Mouse (Mus musculus): ENCODE results near the gene Asic1. TPM values are rescaled to one million over a fixed set of nuclear protein-coding genes. Genes with fewer than 3 reads are reported as not detected.

Asic1 gene
- polyA plus RNA-seq, 1 experiment from 2014 or later, result 76.0 TPM

GRCm38 (mm10) chr15:99704041-99704681 lies 34.0 kb downstream of the Asic1 start:
- WGBS, result 17% methylated on average over 23 of the region's 23 CpGs
- ATAC-seq (ENCODE audit: low read depth), result no peak

GRCm38 (mm10) chr15:99704881-99705280 lies 34.7 kb downstream of the Asic1 start:
- H3K27ac ChIP-seq (replicated peaks), result peak overlapping the region; percentile 99
- H3K36me3 ChIP-seq, result peaks cover 67% of the 10 kb centered on the region
- H3K4me3 ChIP-seq, result peak overlapping the region; percentile 78
- H3K4me2 ChIP-seq, result peak overlapping the region; percentile 99
- peaks cover 40% of the 10 kb centered on the region for H3K4me1 ChIP-seq (replicated peaks)
- H3K27me3 ChIP-seq, result no peaks in the 10 kb centered on the region
- peak overlapping the region; percentile 97 for H3K9ac ChIP-seq
- ATAC-seq (ENCODE audit: low read depth), result no peak
- 17% methylated on average over 7 of the region's 7 CpGs for WGBS
- no peaks in the 10 kb centered on the region for H3K9me3 ChIP-seq

More at GRCm38 (mm10) chr15:99704041-99704681, 34.0 kb downstream of the Asic1 start:
- Histone ChIP-seq H3K27me3 (no peaks in the 10 kb centered on the region), H3K4me1 (replicated peaks) (peaks cover 40% of the 10 kb centered on the region), H3K9ac (peak overlapping the region; percentile 97), H3K4me2 (peak overlapping the region; percentile 99), H3K27ac (replicated peaks) (peak overlapping the region; percentile 99), H3K9me3 (no peaks in the 10 kb centered on the region), H3K36me3 (peaks cover 67% of the 10 kb centered on the region), H3K4me3 (peak overlapping the region; percentile 78)

GRCm38 (mm10) chr15:99705440-99706048 lies 35.4 kb downstream of the Asic1 start, which contains the start of gene Gm17349:
TSS of gene Gm17349 (minus strand) at chr15:99705490.
- peak within 1 kb of the TSS; percentile 99 for H3K27ac ChIP-seq (replicated peaks)
- H3K9me3 ChIP-seq, result no peaks in the 10 kb centered on the region
- peaks cover 40% of the 10 kb centered on the region for H3K4me1 ChIP-seq (replicated peaks)
- H3K36me3 ChIP-seq, result peaks cover 67% of the 10 kb centered on the region
- H3K4me2 ChIP-seq, result peak within 1 kb of the TSS; percentile 99
- no peak for ATAC-seq (ENCODE audit: low read depth)
- H3K9ac ChIP-seq, result peak within 1 kb of the TSS; percentile 97
- H3K4me3 ChIP-seq, result peak within 1 kb of the TSS; percentile 78
- H3K27me3 ChIP-seq, result no peaks in the 10 kb centered on the region
- WGBS, result 61% methylated on average over 11 of the region's 11 CpGs

- H3K4me1 ChIP-seq (replicated peaks), result peaks cover 41% of the 10 kb centered on the region
- H3K27ac ChIP-seq (replicated peaks), result no peak overlapping the region
- no peak for ATAC-seq (ENCODE audit: low read depth)
- H3K36me3 ChIP-seq, result peaks cover 92% of the 10 kb centered on the region
- H3K4me3 ChIP-seq, result no peak overlapping the region
- H3K9ac ChIP-seq, result no peak overlapping the region
- WGBS, result 96% methylated on average over 13 of the region's 13 CpGs
- no peaks in the 10 kb centered on the region for H3K9me3 ChIP-seq
- H3K4me2 ChIP-seq, result no peak overlapping the region
- no peaks in the 10 kb centered on the region for H3K27me3 ChIP-seq
These were observed 38.0 kb downstream of the Asic1 start for GRCm38 (mm10) chr15:99708176-99708575.

GRCm38 (mm10) chr15:99710221-99711190 lies 40.3 kb downstream of the Asic1 start:
- no peak overlapping the region for H3K4me2 ChIP-seq
- 90% methylated on average over 10 of the region's 10 CpGs for WGBS

GRCm38 (mm10) chr15:99711491-99711890 lies 41.3 kb downstream of the Asic1 start:
- Histone ChIP-seq H3K9ac (no peak overlapping the region), H3K27ac (replicated peaks) (no peak overlapping the region), H3K27me3 (no peaks in the 10 kb centered on the region), H3K4me3 (no peak overlapping the region), H3K36me3 (peaks cover 86% of the 10 kb centered on the region), H3K4me1 (replicated peaks) (peaks cover 33% of the 10 kb centered on the region), H3K4me2 (no peak overlapping the region), H3K9me3 (no peaks in the 10 kb centered on the region)
- no peak for ATAC-seq (ENCODE audit: low read depth)
- 76% methylated on average over 3 of the region's 3 CpGs for WGBS

More at GRCm38 (mm10) chr15:99710221-99711190, 40.3 kb downstream of the Asic1 start:
- Histone ChIP-seq H3K9ac (no peak overlapping the region), H3K4me1 (replicated peaks) (peaks cover 30% of the 10 kb centered on the region), H3K27ac (replicated peaks) (no peak overlapping the region), H3K4me3 (no peak overlapping the region), H3K36me3 (peaks cover 93% of the 10 kb centered on the region), H3K9me3 (no peaks in the 10 kb centered on the region), H3K27me3 (no peaks in the 10 kb centered on the region)
- ATAC-seq (ENCODE audit: low read depth), result no peak

GRCm38 (mm10) chr15:99712666-99713559 lies 42.7 kb downstream of the Asic1 start:
- Histone ChIP-seq H3K9ac (peak overlapping the region; percentile 31; the same call in 1 of the 2 replicates), H3K4me1 (replicated peaks) (peaks cover 46% of the 10 kb centered on the region), H3K36me3 (peaks cover 72% of the 10 kb centered on the region), H3K9me3 (no peaks in the 10 kb centered on the region), H3K4me2 (no peak overlapping the region), H3K4me3 (no peak overlapping the region), H3K27ac (replicated peaks) (peak overlapping the region; percentile 46), H3K27me3 (no peaks in the 10 kb centered on the region)
- WGBS, result 64% methylated on average over 13 of the region's 13 CpGs
- ATAC-seq (ENCODE audit: low read depth), result no peak

- Histone ChIP-seq H3K27ac (replicated peaks) (peak overlapping the region; percentile 46), H3K27me3 (no peaks in the 10 kb centered on the region), H3K4me3 (no peak overlapping the region), H3K4me1 (replicated peaks) (peaks cover 51% of the 10 kb centered on the region), H3K4me2 (no peak overlapping the region), H3K9ac (peak overlapping the region; percentile 31; the same call in 1 of the 2 replicates), H3K36me3 (peaks cover 65% of the 10 kb centered on the region), H3K9me3 (no peaks in the 10 kb centered on the region)
- WGBS, result 75% methylated on average over 3 of the region's 3 CpGs
- ATAC-seq (ENCODE audit: low read depth), result no peak
These were observed 43.4 kb downstream of the Asic1 start for GRCm38 (mm10) chr15:99713569-99713968.

GRCm38 (mm10) chr15:99714206-99714605 lies 44.0 kb downstream of the Asic1 start:
- no peak overlapping the region for H3K4me2 ChIP-seq
- no peaks in the 10 kb centered on the region for H3K27me3 ChIP-seq
- H3K9me3 ChIP-seq, result no peaks in the 10 kb centered on the region
- H3K27ac ChIP-seq (replicated peaks), result peak overlapping the region; percentile 78
- H3K4me1 ChIP-seq (replicated peaks), result peaks cover 51% of the 10 kb centered on the region
- WGBS, result 67% methylated on average over 4 of the region's 4 CpGs
- H3K4me3 ChIP-seq, result no peak overlapping the region
- no peak overlapping the region for H3K9ac ChIP-seq
- H3K36me3 ChIP-seq, result peaks cover 65% of the 10 kb centered on the region
- no peak for ATAC-seq (ENCODE audit: low read depth)

- peaks cover 60% of the 10 kb centered on the region for H3K36me3 ChIP-seq
- H3K4me2 ChIP-seq, result no peak overlapping the region
- peak; percentile 21; the same call in 1 of the 2 replicates for ATAC-seq (ENCODE audit: low read depth)
- no peak overlapping the region for H3K4me3 ChIP-seq
- H3K27me3 ChIP-seq, result no peaks in the 10 kb centered on the region
- peak overlapping the region; percentile 78 for H3K27ac ChIP-seq (replicated peaks)
- no peaks in the 10 kb centered on the region for H3K9me3 ChIP-seq
- WGBS, result 53% methylated on average over 7 of the region's 7 CpGs
- H3K9ac ChIP-seq, result no peak overlapping the region
- H3K4me1 ChIP-seq (replicated peaks), result peaks cover 51% of the 10 kb centered on the region
These were observed 44.7 kb downstream of the Asic1 start for GRCm38 (mm10) chr15:99714858-99715257.

- H3K4me1 ChIP-seq (replicated peaks), result peaks cover 51% of the 10 kb centered on the region
- no peak overlapping the region for H3K4me2 ChIP-seq
- peak overlapping the region; percentile 78 for H3K27ac ChIP-seq (replicated peaks)
- no peak overlapping the region for H3K4me3 ChIP-seq
- WGBS, result 55% methylated on average over 13 of the region's 13 CpGs
- no peaks in the 10 kb centered on the region for H3K9me3 ChIP-seq
- no peaks in the 10 kb centered on the region for H3K27me3 ChIP-seq
- ATAC-seq (ENCODE audit: low read depth), result peak; percentile 41
- H3K9ac ChIP-seq, result peak overlapping the region; percentile 50; the same call in 1 of the 2 replicates
- peaks cover 55% of the 10 kb centered on the region for H3K36me3 ChIP-seq
These were observed 45.2 kb downstream of the Asic1 start for GRCm38 (mm10) chr15:99715361-99715865.
